Mouse (Mus musculus) bone marrow, adult 2 months (tissue): ENCODE measurements around the gene Psmb6. TPM values are rescaled to one million over a fixed set of nuclear protein-coding genes. Genes with fewer than 3 reads are reported as not detected.

Experiments used
- H3K27ac ChIP-seq: fragments of 200-500 bp; 2 replicates; pipeline ENCODE4 v1.5.1; 2012; ENCODE audit warnings: low read depth, mild to moderate bottlenecking, control low read depth, inconsistent platforms, low read length; ENCODE audit not compliant: control insufficient read depth, poor library complexity, insufficient read depth
- H3K4me1 ChIP-seq: fragments of 200-500 bp; 2 replicates; pipeline ENCODE4 v1.6.1; 2011; ENCODE audit warnings: low read length; ENCODE audit not compliant: control insufficient read depth, insufficient read depth
- H3K4me3 ChIP-seq: fragments of 200-500 bp; replicated peaks from 2 replicates; pipeline ENCODE3; 2011; ENCODE audit warnings: mild to moderate bottlenecking, low read depth, low read length, control low read depth; ENCODE audit not compliant: control insufficient read depth
- CTCF ChIP-seq: fragments of 200-500 bp; IDR thresholded peaks from 2 replicates; pipeline ENCODE4 v1.5.1; 2011; ENCODE audit warnings: low read length, control low read depth; ENCODE audit not compliant: control insufficient read depth, insufficient read depth
- POLR2A ChIP-seq: fragments of 200-500 bp; IDR thresholded peaks from 2 replicates; pipeline ENCODE4 v1.6.1; 2011; ENCODE audit warnings: low read depth, mild to moderate bottlenecking, control low read depth, low read length, borderline replicate concordance; ENCODE audit not compliant: control insufficient read depth
- WGBS: fragments of 180-500 bp; shearing (Covaris S2); methylation state at CpG from one replicate; pipeline ENCODE4 v1.1.7; 2018; 5-methylcytosine and 5-hydroxymethylcytosine counted together
- polyA plus RNA-seq: library from polyadenylated mRNA; stranded (reverse); fragments of >200 nt; gene quantifications from 2 replicates; pipeline ENCODE4 v1.2.4, GENCODE M21; 2011; ENCODE audit warnings: low replicate concordance; ENCODE audit not compliant: missing spikeins, insufficient read depth, insufficient read length

The Psmb6 gene
- polyA plus RNA-seq, 1 experiment = 129 TPM

GRCm38 (mm10) chr11:70551526-70551925 is 26.4 kb downstream of the Psmb6 start:
- TF ChIP-seq CTCF (no peak), POLR2A (no peak)
- H3K4me1 ChIP-seq = no peaks in the 10 kb centered on the region
- no peak overlapping the region for H3K27ac ChIP-seq
- 80% methylated on average over 8 of the region's 8 CpGs for WGBS
- no peak overlapping the region for H3K4me3 ChIP-seq

GRCm38 (mm10) chr11:70553940-70554339 is 28.8 kb downstream of the Psmb6 start:
- WGBS = 77% methylated on average over 7 of the region's 7 CpGs
- Histone ChIP-seq H3K4me3 (no peak overlapping the region), H3K27ac (no peak overlapping the region), H3K4me1 (no peaks in the 10 kb centered on the region)
- TF ChIP-seq POLR2A (no peak), CTCF (no peak)

- H3K27ac ChIP-seq = no peak overlapping the region
- H3K4me1 ChIP-seq = no peaks in the 10 kb centered on the region
- TF ChIP-seq POLR2A (no peak), CTCF (no peak)
- WGBS = 88% methylated on average over 9 of the region's 9 CpGs
- H3K4me3 ChIP-seq = no peak overlapping the region
These were observed 32.4 kb downstream of the Psmb6 start for GRCm38 (mm10) chr11:70557545-70557944.

GRCm38 (mm10) chr11:70561937-70562286 is 36.7 kb downstream of the Psmb6 start:
- no peak overlapping the region for H3K27ac ChIP-seq
- peak overlapping the region; percentile 91 for H3K4me3 ChIP-seq
- H3K4me1 ChIP-seq = no peaks in the 10 kb centered on the region; the same call in 1 of the 2 replicates
- WGBS = 12% methylated on average over 2 of the region's 2 CpGs
- TF ChIP-seq POLR2A (no peak), CTCF (no peak)

GRCm38 (mm10) chr11:70562287-70562994 is 37.3 kb downstream of the Psmb6 start, which contains the start of gene Mink1:
TSS of gene Mink1 (plus strand) at chr11:70562881.
- peak within 1 kb of the TSS; percentile 29; the same call in 1 of the 2 replicates for H3K27ac ChIP-seq
- TF ChIP-seq POLR2A (peak; percentile 18; the same call in 1 of the 2 replicates), CTCF (no peak)
- H3K4me1 ChIP-seq = no peaks in the 10 kb centered on the region; the same call in 1 of the 2 replicates
- H3K4me3 ChIP-seq = peak within 1 kb of the TSS; percentile 91
- under 1% methylated on average over 54 of the region's 57 CpGs for WGBS

- under 1% methylated on average over 26 of the region's 31 CpGs for whole genome bisulfite sequencing
- Histone ChIP-seq H3K4me3 (peak overlapping the region; percentile 91), H3K4me1 (no peaks in the 10 kb centered on the region; the same call in 1 of the 2 replicates), H3K27ac (peak overlapping the region; percentile 29; the same call in 1 of the 2 replicates)
- TF ChIP-seq POLR2A = no peak
- no peak for TF ChIP-seq CTCF
These were observed 37.9 kb downstream of the Psmb6 start for GRCm38 (mm10) chr11:70562995-70563469.

- no peaks in the 10 kb centered on the region; the same call in 1 of the 2 replicates for H3K4me1 ChIP-seq
These were observed 38.5 kb downstream of the Psmb6 start for GRCm38 (mm10) chr11:70563470-70564275.

GRCm38 (mm10) chr11:70564276-70564873 is 39.2 kb downstream of the Psmb6 start:
- Histone ChIP-seq H3K27ac (no peak overlapping the region), H3K4me1 (no peaks in the 10 kb centered on the region; the same call in 1 of the 2 replicates), H3K4me3 (no peak overlapping the region)
- WGBS = 54% methylated on average over 4 of the region's 4 CpGs
- TF ChIP-seq POLR2A (no peak), CTCF (no peak)

More at GRCm38 (mm10) chr11:70563470-70564275, 38.5 kb downstream of the Psmb6 start:
- TF ChIP-seq POLR2A (no peak), CTCF (no peak)
- WGBS = 2% methylated on average over 25 of the region's 25 CpGs
- Histone ChIP-seq H3K4me3 (peak overlapping the region; percentile 91), H3K27ac (no peak overlapping the region)
